Mouse (Mus musculus): ENCODE measurements around the gene Olfr1369-ps1. TPM values are rescaled to one million over a fixed set of nuclear protein-coding genes. Genes with fewer than 3 reads are reported as not detected.

The Olfr1369-ps1 gene
- polyA plus RNA-seq (2015; fragmentation: Illumina TruSeq; extraction: RNeasy Lipid Tissue Mini Kit (QIAGEN cat#74804); ENCODE audit: low read depth, low replicate concordance): not detected

DNA sequence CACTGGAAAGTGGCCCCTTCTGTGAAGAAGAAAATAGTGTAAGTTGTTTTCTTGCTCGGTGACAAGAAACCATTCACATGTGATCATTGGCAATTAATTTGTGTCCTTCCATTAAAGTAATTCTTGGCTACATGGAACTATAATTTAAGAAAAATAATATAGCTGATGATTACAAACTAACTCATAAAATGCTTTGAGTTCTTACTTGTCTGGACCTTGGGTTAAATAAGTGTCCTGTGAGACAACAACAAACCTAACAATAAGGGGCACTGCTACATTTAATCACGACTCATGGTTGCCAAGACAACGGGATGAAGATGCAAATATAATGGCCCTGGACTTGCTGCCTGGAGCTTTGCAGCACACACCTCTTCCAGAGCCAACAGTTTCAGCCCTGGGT is at the start of gene Olfr1369-ps1:
TSS of gene Olfr1369-ps1 (plus strand) at position 301 of the 400 bp plus-strand sequence.

DNA sequence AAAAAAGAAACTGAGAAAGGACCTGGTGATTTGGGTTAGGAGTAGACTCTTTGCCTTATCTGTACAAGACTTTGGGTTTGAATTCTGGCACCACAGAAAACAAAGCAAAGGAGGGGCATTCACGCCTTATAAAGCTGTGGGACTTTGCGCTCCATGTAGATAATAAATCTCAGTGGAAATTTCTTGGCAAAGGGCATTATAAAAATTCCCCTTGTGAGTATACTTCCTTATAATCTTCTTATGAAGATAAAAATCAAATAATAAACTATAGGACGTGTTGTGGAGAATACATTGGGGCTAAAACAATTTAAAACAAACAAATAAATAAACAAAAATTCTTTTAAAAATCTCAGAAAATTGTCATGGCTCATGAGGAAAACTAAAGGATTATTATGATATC is 36.4 kb upstream of the Olfr1369-ps1 start, which contains the start of gene Olfr1370:
TSS of gene Olfr1370 (minus strand) at position 101 of the 400 bp plus-strand sequence.

DNA sequence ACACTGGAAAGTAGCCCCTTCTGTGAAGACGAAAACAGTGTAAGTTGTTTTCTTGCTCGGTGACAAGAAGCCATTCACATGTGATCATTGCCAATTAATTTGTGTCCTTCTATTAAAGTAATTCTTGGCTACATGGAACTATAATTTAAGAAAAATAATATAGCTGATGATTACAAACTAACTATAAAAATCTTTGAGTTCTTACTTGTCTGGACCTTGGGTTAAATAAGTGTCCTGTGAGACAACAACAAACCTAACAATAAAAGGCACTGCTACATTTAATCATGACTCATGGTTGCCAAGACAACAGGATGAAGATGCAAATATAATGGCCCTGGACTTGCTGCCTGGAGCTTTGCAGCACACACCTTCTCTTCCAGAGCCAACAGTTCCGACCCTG is 18.1 kb downstream of the Olfr1369-ps1 start, which contains the start of gene Olfr263:
TSS of gene Olfr263 (plus strand) at position 301 of the 400 bp plus-strand sequence.

DNA sequence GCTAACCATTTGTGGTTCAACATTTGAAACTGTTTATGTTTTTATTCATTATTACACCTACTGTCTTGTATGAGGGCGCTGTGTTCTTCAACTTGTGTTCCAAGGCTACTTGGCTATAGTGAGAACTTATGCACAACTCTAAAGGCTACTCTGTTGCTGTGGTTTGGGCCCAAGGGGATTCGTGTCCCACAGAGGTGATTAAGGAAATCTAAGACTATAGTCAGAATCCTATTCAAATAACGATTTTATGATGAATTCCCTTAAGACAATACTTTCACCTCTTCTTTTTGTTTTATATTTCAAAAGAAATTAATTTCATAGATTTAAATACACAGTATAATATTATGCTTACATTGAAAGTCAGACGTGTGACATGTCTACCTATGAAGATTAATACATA is 34.5 kb downstream of the Olfr1369-ps1 start, which contains the start of gene Olfr1368:
TSS of gene Olfr1368 (minus strand) at position 101 of the 400 bp plus-strand sequence.

Other genes starting within 250 kb of the Olfr1369-ps1 start
- not detected for gene Olfr1370, start 36.5 kb upstream of the Olfr1369-ps1 start, polyA plus RNA-seq (2015; fragmentation: Illumina TruSeq; extraction: RNeasy Lipid Tissue Mini Kit (QIAGEN cat#74804); ENCODE audit: low read depth, low replicate concordance)
- not detected for gene Olfr263, start 18.2 kb downstream of the Olfr1369-ps1 start, polyA plus RNA-seq (2015; fragmentation: Illumina TruSeq; extraction: RNeasy Lipid Tissue Mini Kit (QIAGEN cat#74804); ENCODE audit: low read depth, low replicate concordance)
- not detected for gene Olfr1368, start 34.4 kb downstream of the Olfr1369-ps1 start, polyA plus RNA-seq (2015; fragmentation: Illumina TruSeq; extraction: RNeasy Lipid Tissue Mini Kit (QIAGEN cat#74804); ENCODE audit: low read depth, low replicate concordance)
- gene Trim27, start 68.0 kb downstream of the Olfr1369-ps1 start, polyA plus RNA-seq (2015; fragmentation: Illumina TruSeq; extraction: RNeasy Lipid Tissue Mini Kit (QIAGEN cat#74804); ENCODE audit: low read depth, low replicate concordance): 39.0 TPM
- gene Gpx5, start 181.2 kb downstream of the Olfr1369-ps1 start, polyA plus RNA-seq (2015; fragmentation: Illumina TruSeq; extraction: RNeasy Lipid Tissue Mini Kit (QIAGEN cat#74804); ENCODE audit: low read depth, low replicate concordance): not detected
- gene Gpx6, start 200.6 kb downstream of the Olfr1369-ps1 start, polyA plus RNA-seq (2015; fragmentation: Illumina TruSeq; extraction: RNeasy Lipid Tissue Mini Kit (QIAGEN cat#74804); ENCODE audit: low read depth, low replicate concordance): 1.0 TPM
- gene Olfr1367, start 235.4 kb downstream of the Olfr1369-ps1 start, polyA plus RNA-seq (2015; fragmentation: Illumina TruSeq; extraction: RNeasy Lipid Tissue Mini Kit (QIAGEN cat#74804); ENCODE audit: low read depth, low replicate concordance): not detected